Mouse (Mus musculus) left cerebral cortex, adult 8-10 months (tissue): ENCODE results near the gene Chd1l. TPM values are rescaled to one million over a fixed set of nuclear protein-coding genes. Genes with fewer than 3 reads are reported as not detected.
A peak's percentile ranks its signal among the peaks of the same experiment; 100 is the strongest.

ENCODE experiments used
- DNase-seq, 2 experiments: peaks; one replicate each; pipeline ENCODE4 v3.0.0; 2022; ENCODE audit warnings: low spot score in 2 of 2
- total RNA-seq, 4 experiments: library from RNA; stranded (reverse); gene quantifications; 2 replicates each; pipeline ENCODE4 v1.2.4; 2022

Gene Chd1l
- 10 to 100 TPM in 1 of 4 experiments, 1 to 10 TPM in 3; 7.8 to 10.5 (median 8.6) TPM for total RNA-seq

DNA sequence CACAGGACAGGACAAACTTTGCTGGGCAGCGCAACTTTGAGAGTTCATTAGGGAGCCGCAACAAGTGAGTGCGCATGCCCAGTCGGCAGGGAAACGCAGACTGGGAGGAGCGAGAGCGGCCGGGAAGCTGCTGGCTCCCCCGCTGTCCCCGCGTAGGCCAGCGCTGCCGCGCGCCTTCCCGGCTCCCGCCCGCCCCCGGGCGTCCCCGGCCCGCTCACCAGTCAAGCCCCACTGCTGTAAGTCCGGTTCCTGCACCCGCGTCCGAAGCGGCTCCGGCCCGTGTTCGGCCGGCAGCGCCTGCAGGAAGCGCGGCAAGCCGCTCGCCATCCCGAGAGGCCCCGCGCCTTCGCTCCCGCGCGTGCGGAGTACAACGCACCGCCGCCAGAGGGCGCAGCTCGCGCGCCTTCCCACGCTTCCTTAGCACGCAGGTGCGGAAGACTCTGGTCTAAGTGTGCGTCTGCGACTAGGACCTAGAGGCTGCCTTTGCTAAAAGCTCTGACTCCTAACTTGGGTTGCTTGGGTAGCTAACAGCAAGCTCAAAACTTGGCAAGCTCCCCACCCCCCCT lies at the start of gene Chd1l:
TSS of gene Chd1l (minus strand) at position 359 of the 566 bp plus-strand sequence.
- DNase-seq, result peak; percentile 81 to 87

DNA sequence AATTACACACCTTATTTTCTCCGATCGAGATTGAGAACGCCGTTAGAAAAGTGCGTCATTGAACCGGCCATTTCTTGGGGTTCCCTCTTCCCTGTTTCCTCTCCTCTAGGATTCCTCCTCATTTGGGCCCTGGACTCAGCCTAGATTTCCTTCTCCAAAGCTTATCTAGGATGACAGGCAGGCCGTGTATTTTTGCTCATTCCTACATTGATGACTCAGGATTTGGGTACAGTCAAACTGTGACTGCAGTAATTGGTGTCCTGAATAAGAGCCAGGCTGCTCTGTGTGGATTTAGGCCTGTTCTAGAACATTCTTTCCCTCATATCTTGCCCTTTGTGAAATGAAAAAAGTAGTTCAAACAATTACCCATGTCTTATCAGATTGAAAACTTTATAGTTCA lies 49.7 kb upstream of the Chd1l start:
- no peak for DNase-seq

DNA sequence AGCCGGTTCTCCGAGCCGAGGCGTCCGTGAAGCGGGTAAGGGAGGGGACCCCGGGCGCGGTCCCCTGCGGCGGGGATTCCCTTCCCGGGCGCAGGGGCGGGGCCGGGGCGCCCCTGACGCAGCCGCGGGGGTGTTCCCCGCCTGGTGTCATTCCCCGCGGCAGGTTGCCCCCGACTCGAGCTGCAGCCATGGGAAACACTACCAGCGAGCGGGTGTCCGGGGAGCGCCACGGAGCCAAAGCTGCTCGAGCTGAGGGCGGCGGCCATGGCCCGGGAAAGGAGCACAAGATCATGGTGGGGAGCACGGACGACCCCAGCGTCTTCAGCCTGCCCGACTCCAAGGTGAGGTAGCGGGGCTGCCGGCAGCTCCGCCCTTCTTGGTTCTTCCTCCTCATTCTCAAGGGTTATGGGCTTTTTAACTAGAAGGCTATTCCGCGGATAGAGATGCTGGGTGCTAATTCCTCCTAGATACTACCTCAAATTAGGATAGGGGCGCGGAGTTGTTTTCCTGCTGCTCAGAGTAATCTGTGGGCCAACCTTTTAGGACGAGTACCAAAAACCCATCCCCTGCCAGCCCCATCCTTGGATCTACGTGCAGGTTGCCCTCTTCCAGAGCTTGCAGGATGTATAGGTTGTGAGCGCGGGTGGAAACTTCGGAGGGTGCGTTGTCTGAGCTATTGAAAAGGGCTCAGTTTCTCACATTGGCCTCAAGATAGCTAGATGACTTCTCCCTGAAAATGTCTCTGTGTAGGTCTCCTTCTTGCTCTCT lies 48.6 kb upstream of the Chd1l start:
- no peak for DNase-seq

DNA sequence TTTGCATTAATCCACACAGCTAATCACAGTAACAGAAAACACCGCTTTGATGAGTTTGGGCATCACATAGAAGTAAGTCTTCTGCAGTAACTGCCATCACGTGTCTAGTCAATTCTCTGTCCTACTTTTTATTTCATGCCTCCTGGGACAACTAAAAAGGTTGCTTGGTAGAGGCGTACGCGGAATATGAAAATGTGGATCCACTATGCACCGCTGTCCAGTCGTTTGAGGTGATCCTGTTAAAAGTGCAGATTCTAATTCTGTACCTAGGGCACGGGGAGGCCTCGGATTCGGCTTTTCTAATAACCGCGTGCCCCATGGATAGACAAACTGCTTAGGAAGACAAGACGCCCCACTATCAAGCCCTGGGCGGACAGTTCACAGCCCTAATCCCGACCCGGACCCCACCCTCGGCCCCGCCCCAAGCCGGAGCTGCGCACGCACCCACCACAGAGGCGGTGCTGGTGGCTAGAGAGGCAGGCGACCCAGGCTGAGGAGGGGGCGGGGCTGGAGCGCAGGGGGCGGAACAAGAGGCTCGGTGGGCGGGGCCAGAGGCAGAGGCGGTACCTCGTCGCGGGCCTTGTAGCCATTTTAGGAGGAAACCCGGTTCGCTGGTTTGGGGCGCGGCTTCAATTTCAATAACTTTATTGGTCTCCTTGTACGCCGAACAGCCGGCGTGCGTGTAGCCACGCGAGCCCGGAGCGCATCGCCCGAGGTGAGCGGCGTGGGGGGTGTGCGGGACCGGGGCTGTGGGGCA lies 47.8 kb upstream of the Chd1l start, which contains the start of gene Prkab2:
TSS of gene Prkab2 (plus strand) at position 539 of the 757 bp plus-strand sequence.
- peak; percentile 93 to 99 for DNase-seq

DNA sequence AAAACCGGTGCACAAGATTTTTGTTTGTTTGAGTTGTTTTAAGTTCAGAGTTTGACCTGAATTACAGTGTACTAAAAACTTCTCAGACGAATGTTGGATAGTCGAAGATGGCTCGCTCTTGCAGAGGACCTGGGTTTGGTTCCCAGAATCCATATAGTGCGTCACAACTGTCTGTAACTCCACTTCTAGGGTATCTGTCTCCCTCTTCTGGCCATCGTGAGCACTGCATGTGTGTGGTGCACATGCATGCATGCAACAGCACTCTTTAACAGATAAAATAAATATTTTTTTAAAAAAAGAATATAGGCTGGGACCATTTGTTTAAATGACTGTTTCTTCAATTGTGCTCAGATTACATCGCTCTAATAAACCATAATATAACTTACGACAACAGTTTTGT lies 44.9 kb upstream of the Chd1l start:
- DNase-seq, result no peak

DNA sequence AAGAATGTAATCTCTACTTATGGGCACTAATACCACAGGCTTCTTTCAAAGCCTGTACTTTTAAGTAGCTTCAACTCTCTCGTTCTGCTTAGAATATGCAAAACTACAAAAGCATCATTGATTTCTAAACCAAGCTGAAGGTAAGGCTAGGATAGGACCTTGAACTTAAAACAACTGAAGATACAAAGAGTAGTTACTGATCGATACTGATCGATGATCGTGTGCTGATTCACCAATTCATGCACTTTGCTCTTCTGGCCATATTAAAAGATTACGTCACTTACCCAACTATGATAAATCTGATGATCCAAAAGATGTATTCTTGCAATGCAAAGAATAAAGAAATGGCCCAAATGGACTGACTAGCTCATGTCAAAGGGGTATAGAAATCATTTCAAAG lies 43.8 kb upstream of the Chd1l start:
- no peak for DNase-seq

DNA sequence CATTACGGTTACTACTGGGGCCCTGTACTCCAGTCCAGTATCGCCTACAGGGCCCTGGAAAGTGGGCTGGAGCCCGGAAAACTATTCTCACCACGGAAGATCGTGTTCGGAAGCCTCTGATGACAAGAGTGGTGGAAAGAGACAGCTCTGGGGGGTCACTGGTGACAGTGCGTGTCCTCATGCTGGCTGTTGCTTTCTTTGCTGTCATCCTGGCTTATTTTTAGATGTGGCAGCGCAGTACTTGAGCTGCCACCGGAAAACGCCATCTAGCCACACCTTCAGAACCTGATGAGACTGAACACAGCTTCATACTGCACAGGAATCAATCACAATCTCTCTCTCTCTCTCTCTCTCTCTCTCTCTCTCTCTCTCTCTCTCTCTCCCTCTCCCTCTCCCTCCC lies 41.6 kb upstream of the Chd1l start:
- DNase-seq, result no peak

DNA sequence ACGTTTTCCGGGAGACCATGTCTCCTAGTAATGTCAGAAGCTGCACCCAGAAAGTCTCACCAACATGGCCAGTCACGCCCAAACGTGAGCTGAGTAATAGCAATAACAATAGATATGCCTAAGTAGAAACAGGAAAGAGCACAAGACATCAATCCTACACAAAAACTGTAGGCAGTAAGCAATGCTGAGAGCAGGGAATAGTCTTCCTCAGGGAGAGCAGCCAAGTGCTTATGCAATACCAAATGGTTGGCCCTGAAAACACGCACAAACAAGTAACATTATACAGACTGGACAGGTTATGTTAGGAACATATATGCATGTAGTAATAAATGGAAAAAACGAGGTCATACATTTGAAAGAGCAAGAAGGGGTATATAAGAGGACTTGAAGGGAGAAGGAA lies 39.5 kb upstream of the Chd1l start:
- DNase-seq, result no peak

DNA sequence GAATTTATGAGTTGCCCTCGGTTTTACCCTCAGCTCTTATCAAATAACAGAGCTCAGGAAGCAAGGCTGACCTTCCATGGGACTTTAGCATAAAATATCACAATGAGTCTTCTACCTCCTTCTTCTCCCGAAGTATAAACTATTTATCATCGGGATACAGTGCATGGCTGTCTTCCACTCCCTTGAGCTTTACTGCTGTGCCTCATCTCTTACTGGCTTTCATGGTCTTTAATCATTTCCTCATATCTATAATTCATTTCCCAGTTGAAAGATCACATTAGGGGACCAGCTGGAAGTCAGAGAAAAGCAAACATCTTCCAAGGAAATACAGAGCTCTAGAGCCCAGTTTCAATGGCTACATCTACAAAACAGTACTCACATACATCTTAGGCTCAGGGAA lies 39.0 kb upstream of the Chd1l start:
- no peak for DNase-seq

DNA sequence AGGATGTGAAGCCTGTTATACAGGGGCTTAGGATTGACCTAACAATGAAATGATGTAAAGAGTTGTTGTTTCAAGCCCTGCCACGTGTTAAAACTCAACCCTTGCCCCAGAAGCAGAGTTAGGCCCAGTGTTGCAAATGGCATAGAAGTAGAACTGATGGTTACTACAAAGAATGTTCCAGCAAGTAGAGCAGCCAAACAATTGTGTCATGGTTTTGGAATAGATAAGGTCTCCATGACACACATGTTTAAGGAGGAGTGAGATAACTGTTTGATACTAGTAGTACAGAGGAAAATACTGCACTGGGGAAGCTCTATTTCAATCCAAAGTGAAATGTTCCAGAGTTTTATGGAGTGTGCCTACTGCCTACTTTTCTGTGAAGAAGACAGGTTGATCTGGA lies 38.5 kb upstream of the Chd1l start:
- DNase-seq, result no peak

DNA sequence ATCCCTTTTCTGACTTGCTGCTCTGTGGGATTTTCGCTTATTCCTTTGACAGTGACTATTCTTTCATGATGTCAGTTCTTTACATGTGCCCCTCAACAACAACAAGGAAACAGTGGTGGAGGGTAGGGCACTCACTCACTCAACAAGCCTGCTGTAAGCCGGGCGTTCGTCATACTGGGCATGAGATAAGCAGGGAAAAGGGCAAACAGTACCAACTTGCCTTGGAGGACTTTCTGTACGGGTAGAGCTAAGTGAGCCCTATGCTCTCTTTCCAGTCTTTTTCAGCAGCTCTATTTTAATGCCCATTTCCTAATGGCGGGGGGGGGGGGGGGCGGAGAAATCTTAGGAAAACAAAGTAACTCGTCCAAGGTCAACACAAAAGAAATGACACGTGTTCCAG lies 32.0 kb upstream of the Chd1l start:
- no peak for DNase-seq

DNA sequence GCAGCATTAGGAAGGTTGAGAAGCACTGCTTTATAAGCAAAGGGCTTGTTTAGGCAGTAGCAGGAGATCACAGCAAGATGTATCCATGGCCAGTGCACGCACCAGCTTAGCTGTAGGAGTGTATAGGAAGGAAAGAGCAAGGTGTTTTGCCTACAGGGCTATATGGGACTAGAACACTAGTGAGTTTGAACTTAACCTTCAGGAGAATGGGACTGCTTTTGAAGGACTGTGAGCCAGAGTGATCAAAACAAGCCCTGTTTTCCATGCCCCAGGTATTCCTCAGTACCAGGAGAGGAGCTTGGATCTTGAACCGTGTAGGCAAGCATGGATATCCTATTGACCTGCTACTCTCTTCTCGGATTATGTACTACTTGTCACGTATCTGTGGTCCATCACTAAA lies 31.4 kb upstream of the Chd1l start:
- DNase-seq, result no peak

DNA sequence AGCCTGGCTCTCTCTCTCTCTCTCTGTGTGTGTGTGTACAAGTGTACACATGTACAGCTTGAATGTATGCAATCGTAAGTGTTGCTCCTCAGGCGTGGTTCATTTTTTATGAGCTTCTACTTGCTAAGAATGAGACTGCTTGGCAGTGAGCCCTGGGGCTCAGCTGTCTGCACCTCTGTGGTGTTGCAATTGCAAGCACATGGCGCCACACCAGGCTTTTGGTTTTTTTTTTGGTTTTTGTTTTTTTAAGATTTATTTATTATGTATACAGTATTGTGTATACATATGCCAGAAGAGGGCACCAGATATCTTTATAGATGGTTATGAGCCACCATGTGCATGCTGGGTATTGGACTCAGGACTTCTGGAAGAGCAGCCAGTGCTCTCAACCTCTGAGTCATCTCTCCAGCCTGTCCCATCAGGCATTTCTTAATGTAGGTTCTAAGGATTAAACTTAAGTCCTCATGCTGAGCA lies 24.3 kb upstream of the Chd1l start:
- no peak for DNase-seq

DNA sequence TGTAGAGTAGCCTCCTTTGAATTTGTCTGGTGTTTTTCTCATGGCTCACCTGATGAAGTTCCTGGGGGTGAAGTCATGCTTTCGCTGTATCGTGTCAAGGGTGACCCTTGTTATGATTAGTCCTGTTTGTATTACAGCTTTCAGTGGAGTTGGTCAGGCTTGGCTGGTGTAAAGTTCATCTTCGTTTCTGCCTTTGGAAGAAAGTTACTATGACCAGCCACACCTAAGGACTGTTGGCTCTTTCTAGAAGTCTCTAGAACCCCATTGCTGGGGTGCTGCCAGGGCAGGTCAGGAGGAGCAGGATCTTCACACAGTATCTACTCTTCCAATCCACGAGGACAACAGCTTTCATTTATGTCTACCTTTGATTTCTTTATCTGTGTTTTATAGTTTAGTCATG lies 23.5 kb upstream of the Chd1l start:
- DNase-seq, result no peak

DNA sequence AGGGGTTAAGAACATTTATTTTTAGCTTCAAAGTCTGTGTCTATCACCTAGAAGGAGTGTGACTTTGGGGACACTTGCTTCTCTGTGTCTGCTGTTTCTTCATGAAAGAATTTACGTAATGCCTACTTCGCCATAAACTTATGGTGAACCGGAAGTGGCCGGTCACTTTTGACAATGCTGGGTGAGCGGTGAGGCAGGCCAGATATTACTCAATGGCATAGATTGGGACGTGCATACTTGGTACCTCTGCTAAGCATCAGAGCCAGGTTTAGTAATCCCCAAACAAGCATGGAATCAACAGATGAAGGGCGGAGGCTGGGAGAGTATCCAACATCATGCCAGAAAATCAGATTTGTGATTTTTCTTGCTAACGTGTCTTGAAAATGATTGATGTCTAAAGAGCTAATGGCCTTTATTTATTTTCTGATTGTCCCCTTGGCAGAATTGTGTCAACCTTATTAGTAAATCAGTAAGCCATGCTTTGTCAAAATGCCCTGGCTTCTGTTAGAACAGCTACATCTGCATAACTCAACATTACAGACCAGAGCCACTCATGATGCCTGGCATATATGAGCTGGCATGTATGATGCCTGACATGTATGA lies 21.4 kb upstream of the Chd1l start:
- DNase-seq, result no peak

DNA sequence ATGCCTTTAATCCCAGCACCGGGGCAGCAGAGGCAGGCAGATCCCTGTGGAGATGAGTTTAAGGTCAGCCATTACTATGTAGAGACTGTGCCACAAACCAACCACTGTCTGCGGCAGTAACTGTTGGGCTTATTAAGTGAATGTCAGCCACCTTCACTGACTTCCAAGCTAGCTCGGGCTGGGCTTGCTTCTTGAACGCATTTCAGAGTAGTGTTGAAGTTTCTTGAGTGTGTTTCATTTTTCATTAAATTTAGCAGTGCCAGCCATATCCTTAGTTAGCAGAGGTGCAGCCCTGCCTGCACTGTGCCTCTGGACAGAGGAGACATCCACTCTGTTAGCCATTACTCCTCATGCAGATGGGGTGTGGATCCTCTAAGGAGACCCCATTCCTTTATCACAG lies 20.7 kb upstream of the Chd1l start:
- no peak for DNase-seq

DNA sequence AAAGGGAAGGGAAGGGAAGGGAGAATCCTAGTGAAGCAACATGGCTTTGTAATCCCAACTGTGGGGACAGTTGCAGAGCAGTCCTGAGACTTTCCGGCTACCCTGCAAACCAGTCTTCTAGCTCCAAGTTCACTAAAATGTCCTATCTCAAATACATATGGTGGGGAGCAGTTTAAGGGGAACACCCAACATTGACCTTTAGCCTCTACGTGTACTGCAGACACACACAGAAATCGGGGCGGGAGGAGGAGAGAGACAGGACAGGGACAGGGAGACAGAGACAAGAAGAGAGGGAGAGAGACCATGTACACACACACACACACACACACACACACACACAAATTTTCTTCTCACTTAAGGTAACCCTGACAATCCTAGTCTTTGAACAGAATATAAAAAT lies 19.9 kb upstream of the Chd1l start:
- DNase-seq, result no peak

DNA sequence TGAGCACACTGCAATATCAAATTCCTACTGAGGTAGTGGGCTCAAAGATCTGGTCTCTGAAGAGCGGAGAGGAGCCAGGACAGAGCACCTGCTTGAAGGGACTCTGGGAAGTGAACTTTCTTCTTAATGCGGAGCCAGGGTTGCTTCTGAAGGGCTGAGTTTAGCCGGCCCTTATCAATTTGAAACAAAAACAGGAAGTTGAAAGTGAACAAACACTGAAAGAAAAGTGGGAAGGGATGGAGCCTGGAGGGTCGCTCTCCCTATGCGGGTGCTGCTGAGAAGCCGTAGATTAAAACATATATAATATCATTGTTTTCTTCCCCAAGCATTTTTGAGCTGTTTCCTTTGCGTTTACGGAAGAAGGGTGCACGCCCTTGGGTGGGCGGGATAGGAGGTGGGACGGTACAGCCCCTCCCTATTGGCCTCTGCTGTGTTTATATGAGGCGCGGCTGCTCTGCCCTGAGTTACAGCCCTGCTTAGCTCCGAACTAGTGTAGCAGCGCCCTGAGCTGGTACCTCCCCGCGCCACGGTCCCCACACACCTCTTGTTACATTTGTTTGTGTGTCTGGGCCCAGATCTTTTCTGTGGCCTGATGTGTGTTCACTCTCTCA lies 18.5 kb upstream of the Chd1l start, which contains the start of gene Fmo5:
TSS of gene Fmo5 (plus strand) at position 414 of the 611 bp plus-strand sequence.
- no peak for DNase-seq

DNA sequence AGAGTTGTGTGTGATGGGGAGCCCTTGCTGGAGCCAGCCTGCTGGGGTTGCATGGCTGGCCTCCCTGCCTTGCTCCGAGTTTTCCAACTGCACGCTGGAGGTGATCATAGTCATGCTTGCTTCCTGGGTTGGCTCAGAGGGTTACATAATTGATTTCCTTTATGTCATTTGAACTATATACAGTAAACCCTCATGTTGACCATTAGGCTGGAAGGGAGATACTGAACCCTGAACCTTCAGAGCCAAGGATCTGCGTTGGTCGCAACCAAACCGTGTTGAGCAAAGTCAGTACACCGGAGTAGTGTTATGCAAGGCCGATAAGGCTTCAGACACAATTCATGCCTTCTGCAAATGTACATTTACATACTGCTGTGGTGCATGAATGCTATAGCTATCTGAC lies 17.9 kb upstream of the Chd1l start:
- DNase-seq, result no peak

DNA sequence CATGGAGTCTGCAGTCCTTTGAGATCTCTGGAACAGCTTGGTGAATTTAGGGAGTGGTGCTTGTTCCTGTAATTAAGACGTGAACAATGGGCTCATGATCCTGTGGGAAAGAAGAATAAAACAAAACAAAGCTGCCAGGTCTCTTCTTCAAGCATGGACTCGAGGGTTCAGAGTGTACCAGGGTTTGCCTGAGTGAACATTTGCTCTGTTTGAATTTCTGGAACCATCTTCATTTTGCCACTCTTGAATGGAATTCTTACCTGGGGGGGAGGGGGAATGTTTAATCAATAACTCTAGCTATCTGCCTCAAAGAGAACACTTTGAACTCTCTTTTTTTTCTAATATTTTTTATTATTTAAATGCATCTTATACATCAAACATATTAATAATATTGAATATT lies 14.6 kb upstream of the Chd1l start:
- DNase-seq, result no peak

DNA sequence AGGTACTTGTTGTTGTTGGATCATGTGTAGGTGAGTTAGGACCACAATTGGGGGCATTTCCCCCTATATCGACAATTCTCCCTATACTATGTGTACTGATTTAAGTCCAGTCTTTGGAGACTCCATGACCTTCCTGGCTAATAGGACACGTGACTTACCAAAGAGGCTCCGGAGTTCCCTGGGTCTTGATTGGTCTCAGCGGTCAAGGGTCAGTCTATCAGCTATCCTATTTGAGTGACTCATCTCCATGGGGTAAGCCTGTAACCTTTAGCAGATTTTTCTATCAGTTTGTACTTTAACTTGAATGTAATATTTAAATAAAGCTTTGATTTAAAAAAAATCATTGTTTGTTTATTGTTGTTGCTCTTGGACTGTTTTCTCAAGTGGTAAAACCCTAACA lies 10.7 kb upstream of the Chd1l start:
- no peak for DNase-seq
